Mouse (Mus musculus) heart, adult 2 months (tissue): ENCODE results near the gene Plcb4. TPM values are rescaled to one million over a fixed set of nuclear protein-coding genes. Genes with fewer than 3 reads are reported as not detected.

ENCODE experiments used
- DNase-seq, 2 experiments: peaks; one replicate each; pipeline ENCODE4 v3.0.0; 2021
- H3K27ac ChIP-seq: fragments of 200-600 bp; 2 replicates; pipeline ENCODE4 v1.8.1; 2022
- H3K27me3 ChIP-seq: fragments of 200-500 bp; 2 replicates; pipeline ENCODE4 v1.6.1; 2012; ENCODE audit warnings: mild to moderate bottlenecking, low read length, inconsistent platforms, mixed read lengths; ENCODE audit not compliant: control insufficient read depth, insufficient read depth
- H3K36me3 ChIP-seq: fragments of 200-500 bp; 2 replicates; pipeline ENCODE4 v1.6.1; 2012; ENCODE audit warnings: low read length, inconsistent platforms; ENCODE audit not compliant: control insufficient read depth, insufficient read depth
- H3K4me1 ChIP-seq: fragments of 200-500 bp; 2 replicates; pipeline ENCODE4 v1.6.1; 2011; ENCODE audit warnings: low read length; ENCODE audit not compliant: control insufficient read depth, insufficient read depth
- H3K4me3 ChIP-seq: fragments of 200-600 bp; 2 replicates; pipeline ENCODE4 v1.8.1; 2022
- H3K79me2 ChIP-seq: fragments of 200-500 bp; replicated peaks from 2 replicates; pipeline ENCODE4 v1.6.1; 2012; ENCODE audit warnings: mild to moderate bottlenecking, inconsistent platforms, low read length, moderate library complexity, mixed read lengths; ENCODE audit not compliant: control insufficient read depth, insufficient read depth
- H3K9ac ChIP-seq: fragments of 200-500 bp; 2 replicates; pipeline ENCODE4 v1.6.1; 2012; ENCODE audit warnings: low read depth, mild to moderate bottlenecking, control low read depth, inconsistent platforms, low read length, mixed read lengths
- CTCF ChIP-seq: fragments of 200-600 bp; IDR thresholded peaks from 2 replicates; pipeline ENCODE4 v1.8.1; 2022; ENCODE audit warnings: antibody characterized with exemption, mild to moderate bottlenecking, moderate library complexity
- EP300 ChIP-seq: fragments of 200-500 bp; IDR thresholded peaks from 2 replicates; pipeline ENCODE4 v1.6.1; 2011; ENCODE audit warnings: low read depth, low read length, control low read depth; ENCODE audit not compliant: insufficient read depth
- POLR2A ChIP-seq: fragments of 200-500 bp; IDR thresholded peaks from 2 replicates; pipeline ENCODE4 v1.6.1; 2011; ENCODE audit warnings: mild to moderate bottlenecking, low read depth, low read length, control low read depth; ENCODE audit not compliant: insufficient read depth
- WGBS: fragments of 180-500 bp; shearing (Covaris S2); methylation state at CpG from one replicate; pipeline ENCODE4 v1.1.7; 2018; 5-methylcytosine and 5-hydroxymethylcytosine counted together
- intact Hi-C: fragments of 180-260 bp; cut with DNase I; formaldehyde crosslinking; loops from one replicate; pipeline ENCODE4 v1.15.1; 2025
- long read RNA-seq: library from polyadenylated mRNA; stranded (forward); transcript quantifications from one replicate; pipeline ENCODE4 v2.0.0, GENCODE M21; 2021
- polyA plus RNA-seq: library from polyadenylated mRNA; depleted of rRNA; stranded (reverse); fragments of >200 nt; gene quantifications from 2 replicates; pipeline ENCODE4 v1.2.3, GENCODE M21; 2012; rRNA removed
- total RNA-seq, 2 experiments: library from RNA; stranded (reverse); gene quantifications; 2 replicates each; pipeline ENCODE4 v1.2.3; 2021

Gene Plcb4
- 10 to 100 TPM; 55.0 to 60.2 TPM for total RNA-seq
- 23.1 and 47.5 TPM in 2 replicates for polyA plus RNA-seq
- long read RNA-seq, partial matches to known transcripts = 2 of 9 reads
- long read RNA-seq, other reads (novel, unspliced or antisense) = 7 of 9 reads

DNA sequence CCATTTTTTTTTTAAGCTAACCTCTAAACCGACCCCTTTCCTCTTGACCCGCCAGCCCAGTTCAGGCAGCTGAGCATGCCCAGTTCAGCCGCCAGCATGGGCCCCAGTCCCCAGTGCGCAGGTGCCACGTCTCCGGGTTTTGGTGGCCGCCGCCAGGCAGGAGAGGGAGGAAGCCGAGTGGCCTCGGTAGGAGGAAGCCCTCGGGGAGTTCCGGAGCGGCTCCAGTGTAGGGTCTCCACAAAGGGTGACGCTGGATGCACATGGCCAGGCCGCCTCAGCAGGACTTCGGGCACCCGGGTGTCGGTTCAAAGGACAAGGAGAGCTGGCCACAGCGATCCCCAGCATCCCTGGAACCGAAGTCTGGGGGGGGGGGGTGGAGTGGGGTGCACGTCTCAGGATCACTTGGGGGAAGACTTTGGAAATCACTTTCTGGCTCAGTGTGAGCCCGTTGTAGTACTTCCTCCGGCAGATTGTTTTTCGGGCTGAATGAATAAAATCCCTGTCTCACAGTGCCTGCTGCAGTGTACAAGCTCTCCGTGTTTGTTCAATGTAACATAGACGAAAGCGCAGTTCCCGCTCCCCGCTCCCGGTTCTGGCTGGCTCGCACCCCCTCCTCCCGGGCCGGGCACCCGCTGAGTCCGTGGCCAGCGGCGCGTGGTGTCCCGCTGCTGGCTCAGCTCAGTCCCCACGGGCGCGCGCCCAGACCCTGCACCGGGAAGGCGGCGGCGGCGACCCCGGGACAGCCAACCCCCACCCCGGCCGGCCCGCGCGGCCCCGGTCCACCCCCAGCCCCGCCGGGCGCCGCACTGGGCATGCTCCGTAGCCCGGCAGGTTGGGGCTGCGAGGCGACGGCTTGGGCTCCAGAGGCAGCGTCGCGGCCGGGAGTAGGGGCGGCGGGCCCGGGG is at the start of gene Plcb4:
Gene Plcb4 (plus strand): TSS at position 526 of the 905 bp plus-strand sequence.
- Histone ChIP-seq H3K27me3 (no peaks in the 10 kb centered on the region), H3K79me2 (peaks cover 2% of the 10 kb centered on the region; the same call in 1 of the 2 replicates), H3K36me3 (peaks cover 2% of the 10 kb centered on the region; the same call in 1 of the 2 replicates), H3K27ac (peak within 1 kb of the TSS; percentile 95), H3K4me1 (peaks cover 4% of the 10 kb centered on the region), H3K9ac (peak within 1 kb of the TSS; percentile 100), H3K4me3 (peak within 1 kb of the TSS; percentile 80)
- peak; percentile 90 for DNase-seq
- 1% methylated on average over 63 of the region's 71 CpGs for WGBS
- TF ChIP-seq EP300 (peak; percentile 35; the same call in 1 of the 2 replicates), POLR2A (peak; percentile 82), CTCF (no peak)
- intact Hi-C loops = loop anchor here (2.0 to 5.0 kb wide), 4 partner anchors 36 to 269 kb away; no protein-coding TSS in a partner anchor

DNA sequence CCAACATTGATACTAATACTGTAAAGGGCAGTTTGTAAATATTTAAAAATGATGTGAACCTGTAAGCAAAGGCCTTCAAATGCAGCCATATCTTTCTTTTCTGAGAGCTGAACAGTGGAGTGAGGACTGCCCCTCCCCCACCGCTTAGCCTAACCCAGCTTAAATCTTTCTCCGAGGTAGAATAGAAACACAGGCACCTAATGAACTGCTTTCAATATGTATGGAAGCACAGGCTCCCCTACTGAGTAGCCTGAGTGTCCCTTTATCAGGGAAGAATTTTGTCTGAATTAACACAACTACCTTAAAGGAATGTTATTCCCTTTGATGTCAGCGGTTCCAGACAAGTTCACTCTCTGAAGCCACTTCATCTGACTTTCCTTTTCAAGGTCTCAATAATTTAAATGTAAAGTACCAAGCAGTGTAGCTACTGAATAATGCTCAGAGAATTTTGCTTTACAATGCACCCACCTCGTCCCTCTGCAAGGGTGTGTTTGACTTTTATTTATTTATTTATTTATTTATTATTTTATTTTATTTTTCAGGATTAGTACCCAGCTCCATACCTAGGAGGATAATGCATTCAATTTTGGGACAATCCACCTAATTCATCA is 44.1 kb upstream of the Plcb4 start:
- no peak overlapping the region for H3K9ac ChIP-seq
- no peaks in the 10 kb centered on the region for H3K79me2 ChIP-seq
- no peak overlapping the region for H3K27ac ChIP-seq
- peaks cover 1% of the 10 kb centered on the region for H3K4me1 ChIP-seq
- DNase-seq = no peak
- TF ChIP-seq EP300 (no peak), CTCF (no peak), POLR2A (no peak)
- 63% methylated on average over 4 of the region's 4 CpGs for WGBS
- no peak overlapping the region for H3K4me3 ChIP-seq
- H3K27me3 ChIP-seq = no peaks in the 10 kb centered on the region
- no peaks in the 10 kb centered on the region for H3K36me3 ChIP-seq
- intact Hi-C loops = no loop called here

DNA sequence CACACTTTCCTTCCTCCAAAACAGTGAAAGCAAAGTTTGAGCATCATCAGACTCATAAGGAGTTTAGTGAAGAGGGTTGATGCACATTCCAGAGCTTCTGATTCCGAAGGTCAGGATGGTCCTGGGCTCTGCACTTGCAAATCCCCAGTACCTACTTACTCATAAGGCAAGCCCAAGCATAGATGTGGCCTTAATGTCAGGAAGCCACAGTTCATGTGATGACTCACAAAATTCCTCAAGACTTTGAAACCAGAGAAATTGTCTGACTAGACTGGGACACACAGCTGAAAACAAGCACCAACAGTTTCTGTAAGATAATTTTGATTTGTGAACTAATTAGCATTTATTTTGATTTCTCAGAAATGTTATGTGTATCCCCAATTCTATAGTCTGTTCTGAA is 42.7 kb upstream of the Plcb4 start:
- peaks cover 1% of the 10 kb centered on the region for H3K4me1 ChIP-seq
- DNase-seq = no peak
- intact Hi-C loops = no loop called here
- H3K79me2 ChIP-seq = no peaks in the 10 kb centered on the region
- H3K9ac ChIP-seq = no peak overlapping the region
- no peaks in the 10 kb centered on the region for H3K36me3 ChIP-seq
- WGBS = 65% methylated on average over 1 of the region's 1 CpGs
- H3K4me3 ChIP-seq = no peak overlapping the region
- H3K27ac ChIP-seq = no peak overlapping the region
- H3K27me3 ChIP-seq = no peaks in the 10 kb centered on the region
- no peak for TF ChIP-seq CTCF
- no peak for TF ChIP-seq POLR2A
- TF ChIP-seq EP300 = no peak

- no peak for DNase-seq
- H3K79me2 ChIP-seq = no peaks in the 10 kb centered on the region
- no peaks in the 10 kb centered on the region for H3K36me3 ChIP-seq
- H3K4me1 ChIP-seq = no peaks in the 10 kb centered on the region; the same call in 1 of the 2 replicates
- no peak for TF ChIP-seq CTCF
- TF ChIP-seq POLR2A = no peak
- no peak for TF ChIP-seq EP300
- H3K9ac ChIP-seq = no peak overlapping the region
- no peaks in the 10 kb centered on the region for H3K27me3 ChIP-seq
- intact Hi-C loops = no loop called here
- no peak overlapping the region for H3K27ac ChIP-seq
- H3K4me3 ChIP-seq = no peak overlapping the region
These were observed 40.3 kb upstream of the Plcb4 start for GRCm38 (mm10) chr2:135618551-135618950.

DNA sequence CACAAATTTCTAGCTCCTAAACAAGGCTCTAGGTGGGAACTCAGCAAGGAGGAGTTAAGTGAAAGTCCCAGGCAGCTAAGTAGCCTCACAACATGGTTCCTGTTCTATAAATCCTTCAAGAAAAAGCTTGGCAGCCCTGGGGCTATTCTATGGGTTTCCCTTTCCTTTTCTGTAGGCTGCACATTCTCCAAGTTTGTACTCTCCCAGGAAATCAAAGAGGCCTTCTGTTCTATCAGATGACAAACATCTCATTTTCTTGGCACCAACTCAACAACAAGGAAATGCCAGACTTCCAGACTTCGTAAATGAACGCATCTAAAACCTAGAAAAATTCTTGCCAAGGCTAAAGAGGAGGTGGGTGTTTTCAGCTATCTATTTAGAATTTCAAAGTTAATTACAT is 38.9 kb upstream of the Plcb4 start:
- Histone ChIP-seq H3K4me3 (no peak overlapping the region), H3K27ac (no peak overlapping the region), H3K4me1 (no peaks in the 10 kb centered on the region; the same call in 1 of the 2 replicates), H3K36me3 (no peaks in the 10 kb centered on the region), H3K79me2 (no peaks in the 10 kb centered on the region), H3K27me3 (no peaks in the 10 kb centered on the region), H3K9ac (no peak overlapping the region)
- 35% methylated on average over 2 of the region's 2 CpGs for WGBS
- TF ChIP-seq POLR2A (no peak), EP300 (no peak)
- no peak for DNase-seq
- intact Hi-C loops = loop anchor here (5.0 kb wide), 1 partner anchor 37 kb away; the partner anchor contains the start of gene Plcb4
